Mouse (Mus musculus) kidney, adult 2 months (tissue): ENCODE measurements at regions not wholly inside any gene's neighbourhood (a gene's known extent, or its start where the extent isn't known, plus 50 kb on each side); places are given as distances from the start of the nearest gene placed in this dataset.

Source experiments
- CTCF ChIP-seq: fragments of 200-500 bp; conservative IDR thresholded peaks from 2 replicates; pipeline ENCODE4 v1.5.1; 2011; ENCODE audit warnings: low read depth, mild to moderate bottlenecking, control low read depth, low read length, moderate library complexity, mixed read lengths; ENCODE audit not compliant: insufficient read depth, insufficient read length
- POLR2A ChIP-seq: fragments of 200-500 bp; IDR thresholded peaks from one replicate; pipeline ENCODE4 v1.6.1; 2011; ENCODE audit warnings: low read depth, low read length, control low read depth

DNA sequence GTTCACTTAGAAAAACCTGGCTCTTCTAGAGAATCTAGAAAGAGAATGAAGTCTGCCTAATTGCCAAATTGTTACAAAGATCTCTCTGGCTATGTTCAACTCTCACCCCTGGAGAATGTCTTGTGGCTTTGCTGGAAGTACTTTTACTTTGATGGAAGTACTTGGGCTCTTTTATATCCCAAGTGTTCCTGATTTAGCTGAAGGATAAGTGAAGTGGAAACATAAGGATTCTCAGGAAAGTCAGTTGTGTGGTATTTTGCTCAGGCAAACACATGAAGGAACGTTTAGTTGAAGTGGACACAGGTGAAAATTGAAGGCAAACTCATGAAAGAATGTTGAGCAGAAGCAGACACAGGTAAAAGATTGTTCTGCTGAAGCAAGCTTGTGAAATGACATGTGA, 1340.0 kb upstream of the Sel1l start:
- TF ChIP-seq CTCF, result no peak
- no peak for TF ChIP-seq POLR2A
